Mouse (Mus musculus) subcutaneous adipose tissue, adult 2 months (tissue): ENCODE results near the gene Gm21732. TPM values are rescaled to one million over a fixed set of nuclear protein-coding genes. Genes with fewer than 3 reads are reported as not detected.

ENCODE experiments used
- polyA plus RNA-seq: library from polyadenylated mRNA; depleted of rRNA; stranded (reverse); fragments of >200 nt; gene quantifications from 2 replicates; pipeline ENCODE4 v1.2.3, GENCODE M21; 2012; ENCODE audit warnings: low replicate concordance; rRNA removed

The Gm21732 gene
- not detected in 2 replicates for polyA plus RNA-seq

GRCm38 (mm10) chrY:38575591-38575990, at the start of gene Gm21732:
Gm21732 (minus strand) TSS chrY:38575691.

Other genes with a start within 250 kb of the Gm21732 start
- gene Gm20897, start 73.5 kb downstream of the Gm21732 start, polyA plus RNA-seq = not detected in 2 replicates